Mouse (Mus musculus): Measurements from ENCODE around the gene Tmem178.

The Tmem178 gene

DNA sequence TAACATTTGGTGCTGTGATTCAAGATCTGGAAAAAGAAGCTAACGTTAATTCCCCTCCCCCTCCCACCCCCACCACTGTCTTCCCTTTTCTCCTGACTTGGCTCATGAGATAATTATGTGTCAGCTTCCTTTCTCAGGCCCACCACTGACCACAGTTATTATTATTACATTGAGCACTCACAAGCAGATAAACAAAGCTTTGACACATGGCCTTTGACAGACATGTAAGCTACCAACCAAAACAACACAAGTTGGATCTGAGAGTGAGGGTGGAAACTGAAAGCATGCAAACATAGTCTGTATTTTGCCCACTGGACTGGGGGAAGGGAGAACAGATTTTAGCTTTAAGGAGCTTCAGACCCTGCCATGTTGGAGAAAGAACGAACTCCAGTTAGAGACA lies 52.8 kb downstream of the Tmem178 start:
- no peak for DNase-seq (ENCODE audit: low read depth)

DNA sequence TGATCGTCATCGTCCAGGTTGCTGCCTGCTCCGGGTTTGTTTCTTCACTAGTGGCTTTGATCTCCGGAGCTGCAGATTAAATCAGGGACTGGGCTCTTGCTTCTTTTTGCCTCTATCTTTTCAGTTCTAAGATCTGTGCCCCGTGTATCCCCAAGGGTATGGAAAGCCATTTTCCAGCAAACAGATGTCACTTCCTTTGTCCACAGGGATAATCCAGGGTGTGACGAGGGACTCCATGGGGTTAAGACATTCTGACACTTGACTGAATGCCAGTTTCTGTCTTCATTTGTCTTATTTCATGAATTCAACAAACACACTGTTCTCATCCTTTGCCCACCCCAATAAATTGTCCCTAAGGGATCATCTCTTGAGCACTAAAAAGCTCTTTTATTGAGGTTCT lies 54.5 kb downstream of the Tmem178 start:
- no peak for DNase-seq (ENCODE audit: low read depth)

DNA sequence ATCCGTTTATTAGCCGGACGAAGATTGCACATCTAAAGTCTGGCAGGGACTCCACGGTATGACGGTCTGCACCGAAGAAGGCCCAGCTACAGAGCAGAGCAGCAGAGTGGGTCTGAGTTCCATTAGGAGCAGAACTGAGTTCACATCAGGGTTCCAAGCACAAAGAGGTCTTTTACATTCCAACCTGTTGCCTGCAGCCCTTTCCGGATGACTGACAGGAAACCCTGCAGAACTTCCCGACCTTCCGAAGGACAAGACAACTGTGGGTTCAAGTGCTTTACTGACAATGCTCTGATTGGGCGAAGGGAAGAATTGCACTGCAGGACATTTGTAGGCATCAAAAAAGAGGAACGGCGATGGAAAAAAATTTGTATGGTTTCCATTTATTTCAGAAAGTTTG lies 56.6 kb downstream of the Tmem178 start:
- DNase-seq (ENCODE audit: low read depth): no peak

DNA sequence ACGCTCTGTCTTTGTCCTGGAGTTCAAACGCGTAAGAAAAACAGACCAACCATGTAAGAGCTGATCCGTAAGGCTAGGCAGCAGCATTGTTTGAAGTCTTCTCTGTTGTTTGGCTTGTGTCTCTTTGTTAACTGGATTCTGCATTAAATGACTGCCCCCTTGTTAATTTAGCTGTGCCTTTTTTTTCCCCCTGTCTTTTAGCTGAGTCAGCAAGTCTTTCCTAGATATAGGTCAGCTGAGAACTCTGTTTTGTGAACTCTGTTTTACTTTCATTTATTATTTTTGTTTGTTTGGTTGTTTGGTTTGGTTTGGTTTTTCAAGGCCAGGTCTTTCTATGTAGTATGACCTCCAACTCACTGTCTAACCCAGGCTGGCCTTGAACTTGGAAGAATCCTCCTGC lies 57.2 kb downstream of the Tmem178 start:
- no peak for DNase-seq (ENCODE audit: low read depth)

DNA sequence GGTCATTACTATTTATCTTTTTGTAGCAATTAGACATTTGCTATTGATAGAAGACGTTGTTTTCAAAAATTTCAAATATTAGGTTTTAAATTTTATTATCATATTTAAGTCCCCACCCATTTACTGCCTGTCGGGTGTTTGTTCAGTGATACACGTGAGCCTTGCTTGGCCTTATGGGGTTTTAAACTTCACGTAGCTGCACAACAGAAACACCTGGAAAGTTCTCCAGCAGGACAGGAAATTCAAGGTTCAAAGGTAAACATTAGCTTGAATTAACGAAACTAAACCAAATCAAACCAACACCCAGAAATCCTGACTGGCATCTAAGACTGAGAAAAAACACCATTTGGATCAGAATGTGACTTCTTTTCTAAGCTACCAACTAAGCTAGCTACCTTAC lies 57.7 kb downstream of the Tmem178 start:
- no peak for DNase-seq (ENCODE audit: low read depth)

DNA sequence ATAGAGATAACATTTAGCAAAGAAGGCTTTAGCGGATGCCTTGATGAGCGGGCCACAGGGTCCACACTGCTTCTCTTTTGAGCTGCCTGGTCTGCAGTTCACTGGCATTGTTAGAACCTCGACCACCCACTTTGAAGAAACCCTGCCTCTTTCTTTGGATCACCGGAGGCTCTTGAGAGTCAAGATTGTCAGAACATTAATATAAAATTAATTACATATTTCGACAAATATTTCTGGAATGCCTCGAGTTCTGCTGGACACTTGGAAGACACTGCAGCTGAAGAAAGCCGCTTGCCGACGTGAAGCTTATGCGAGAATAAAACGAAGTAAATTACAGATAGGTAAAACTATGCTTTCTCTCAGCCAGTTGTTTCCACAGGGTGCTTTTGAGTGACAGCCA lies 60.0 kb downstream of the Tmem178 start:
- DNase-seq (ENCODE audit: low read depth): no peak

DNA sequence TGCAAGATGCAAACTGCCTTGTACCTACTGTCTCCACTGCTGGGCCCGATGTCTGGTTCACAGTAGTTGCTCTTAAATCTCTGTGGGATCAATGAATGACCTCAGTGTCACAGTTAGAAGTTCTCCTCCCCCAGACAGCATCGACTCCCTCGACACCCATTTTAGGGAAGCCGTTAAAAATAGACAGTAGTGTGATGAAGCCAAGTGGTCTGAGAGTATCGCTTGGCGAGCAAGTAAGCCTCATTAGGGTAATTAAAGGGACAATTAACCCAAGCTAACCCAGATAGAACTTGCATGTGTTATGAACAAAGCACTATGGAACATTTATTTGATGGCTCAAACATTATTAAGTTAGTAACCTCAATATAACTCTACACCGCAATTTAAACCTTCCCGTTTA lies 60.9 kb downstream of the Tmem178 start:
- no peak for DNase-seq (ENCODE audit: low read depth)

DNA sequence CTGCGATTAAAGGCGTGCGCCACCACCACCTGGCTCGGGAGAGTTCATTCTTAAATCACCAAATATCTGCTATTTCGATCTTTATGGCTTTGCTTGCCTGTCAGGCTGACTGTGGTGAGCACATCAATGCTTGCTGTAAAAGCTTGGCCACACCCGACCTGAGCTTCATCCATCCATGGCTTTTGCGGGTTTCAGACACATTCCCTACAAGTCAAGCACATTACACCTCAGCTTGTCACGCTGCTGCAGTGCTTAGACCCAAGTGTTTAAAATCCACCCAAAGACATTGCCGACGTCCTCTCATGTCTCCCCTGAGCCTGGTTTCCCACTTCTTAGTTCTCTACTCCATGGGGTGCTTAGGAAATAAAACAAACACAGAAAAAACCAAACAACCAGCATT lies 64.7 kb downstream of the Tmem178 start:
- no peak for DNase-seq (ENCODE audit: low read depth)

DNA sequence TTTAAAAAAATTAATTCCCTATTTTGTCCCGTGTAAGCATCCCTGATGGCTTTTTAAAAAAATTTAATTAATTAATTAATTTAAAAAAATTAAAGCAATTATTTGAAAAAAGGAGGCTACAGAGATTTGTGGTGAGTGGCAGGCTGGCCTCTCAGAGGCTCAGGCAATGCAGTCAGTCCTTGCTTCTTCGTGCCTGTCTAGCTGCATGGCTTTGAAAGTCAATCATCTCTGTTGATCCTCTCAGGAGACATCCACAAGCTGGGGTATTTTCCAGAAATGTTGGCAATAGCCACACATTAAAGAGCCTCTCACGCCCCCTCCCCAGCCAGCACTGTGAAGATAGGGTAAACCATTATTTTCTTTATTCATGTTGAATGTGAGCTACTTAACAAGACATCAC lies 65.8 kb downstream of the Tmem178 start:
- DNase-seq (ENCODE audit: low read depth): no peak

DNA sequence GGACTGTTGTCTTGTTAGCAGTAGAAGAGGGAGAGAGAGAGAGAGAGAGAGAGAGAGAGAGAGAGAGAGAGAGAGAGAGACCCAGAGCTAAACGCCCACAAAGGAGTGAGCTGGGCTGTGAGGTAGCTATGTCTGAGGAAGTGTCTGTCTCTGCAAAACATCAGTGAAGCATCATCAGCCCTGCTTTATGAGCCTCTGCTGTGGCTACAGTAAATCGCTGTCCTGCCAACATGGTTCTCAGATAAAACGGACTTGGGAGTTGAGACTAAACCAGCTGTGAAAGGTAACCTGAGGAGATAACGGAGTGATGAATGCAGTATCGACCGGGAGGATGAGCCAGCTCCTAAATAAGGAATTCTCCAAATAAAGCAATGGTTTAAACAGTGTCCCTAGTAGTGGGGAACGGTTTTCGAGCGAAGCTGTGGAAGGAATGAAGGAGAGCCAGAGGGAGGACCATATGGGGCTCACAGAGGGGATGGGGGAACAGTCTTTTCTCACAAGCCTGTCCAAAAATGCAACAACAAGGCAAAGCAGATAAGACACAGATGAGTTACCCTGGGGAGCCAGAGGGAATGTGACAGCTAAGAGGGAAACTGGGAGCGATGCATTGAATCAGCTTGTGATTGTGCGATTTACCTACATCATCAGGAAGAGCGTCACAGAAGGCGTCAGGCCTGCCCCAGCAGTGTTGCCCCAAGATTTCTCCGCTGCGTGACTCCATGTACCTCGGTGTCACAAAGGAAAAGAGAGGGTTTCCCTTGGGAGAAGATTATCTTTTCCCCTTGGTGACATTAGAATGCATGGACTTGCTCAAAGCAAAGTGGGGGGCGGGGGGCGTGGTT lies 66.6 kb downstream of the Tmem178 start:
- no peak for DNase-seq (ENCODE audit: low read depth)

DNA sequence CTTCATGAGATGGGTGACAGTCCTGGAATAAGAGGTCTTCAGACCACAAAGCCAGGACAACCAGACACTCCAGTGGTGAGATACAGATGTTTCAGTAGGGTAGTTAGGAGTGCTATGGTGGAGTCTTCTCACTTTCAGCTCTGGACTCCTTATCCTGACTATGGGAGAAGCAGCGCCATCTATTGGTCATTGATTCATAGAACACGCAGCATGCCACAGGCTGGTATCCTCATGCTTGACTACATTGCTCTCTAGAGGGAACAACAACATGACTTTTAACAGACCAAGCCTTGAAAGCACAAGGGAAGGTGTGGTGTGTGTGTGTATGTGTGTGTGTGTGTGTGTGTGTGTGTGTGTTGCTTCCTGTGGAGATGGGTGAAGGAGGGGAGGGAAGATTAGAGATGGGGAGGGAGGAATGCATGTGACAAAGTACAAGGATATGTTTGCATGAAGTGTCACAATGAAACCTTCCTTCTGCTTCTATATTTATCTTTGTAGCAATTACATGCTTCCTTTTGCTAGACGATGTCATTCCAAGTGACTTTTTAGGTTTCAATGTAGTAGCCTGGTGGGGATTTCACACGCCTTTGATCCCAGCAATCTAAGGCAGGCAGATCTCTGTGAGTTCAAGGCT lies 71.5 kb downstream of the Tmem178 start:
- DNase-seq (ENCODE audit: low read depth): peak; percentile 50

DNA sequence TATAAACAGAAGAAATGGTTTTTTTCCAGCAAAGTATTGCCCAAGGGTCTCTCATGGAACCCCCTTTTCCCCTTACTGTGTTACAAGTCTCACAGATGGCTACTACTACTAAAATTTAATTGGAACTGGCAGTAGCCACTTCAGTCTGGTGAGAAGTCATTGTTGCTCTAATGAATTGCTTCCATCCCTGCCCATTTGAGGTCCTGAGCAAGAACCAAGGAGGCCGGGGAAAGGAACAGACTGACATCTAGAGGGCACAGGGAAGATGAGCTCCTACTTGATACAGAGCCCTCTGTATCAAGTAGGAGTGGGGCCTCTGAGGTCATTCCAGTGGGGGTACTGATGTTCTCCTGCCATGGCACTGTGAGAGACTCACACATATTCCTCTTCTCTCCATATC lies 72.7 kb downstream of the Tmem178 start:
- no peak for DNase-seq (ENCODE audit: low read depth)

DNA sequence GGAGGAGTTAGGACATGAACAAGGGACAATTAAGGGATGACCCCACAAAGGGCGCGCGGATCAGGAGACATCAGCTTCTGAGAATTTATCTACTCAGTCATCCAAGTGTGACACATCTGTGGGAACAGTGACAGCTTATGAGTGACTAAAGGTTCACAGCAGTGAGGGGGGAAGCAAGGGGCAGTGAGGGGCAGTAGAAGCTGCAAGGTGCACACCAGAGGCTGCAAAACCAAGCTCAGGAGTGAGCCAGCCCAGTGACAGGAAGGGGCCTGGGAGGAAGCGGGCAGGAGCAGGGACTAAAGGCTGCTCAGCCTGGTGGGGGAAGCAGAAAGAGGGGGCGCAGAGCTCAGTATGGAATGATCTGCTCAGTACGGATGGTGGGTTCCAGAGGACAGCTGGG lies 82.9 kb downstream of the Tmem178 start:
- DNase-seq (ENCODE audit: low read depth): no peak

DNA sequence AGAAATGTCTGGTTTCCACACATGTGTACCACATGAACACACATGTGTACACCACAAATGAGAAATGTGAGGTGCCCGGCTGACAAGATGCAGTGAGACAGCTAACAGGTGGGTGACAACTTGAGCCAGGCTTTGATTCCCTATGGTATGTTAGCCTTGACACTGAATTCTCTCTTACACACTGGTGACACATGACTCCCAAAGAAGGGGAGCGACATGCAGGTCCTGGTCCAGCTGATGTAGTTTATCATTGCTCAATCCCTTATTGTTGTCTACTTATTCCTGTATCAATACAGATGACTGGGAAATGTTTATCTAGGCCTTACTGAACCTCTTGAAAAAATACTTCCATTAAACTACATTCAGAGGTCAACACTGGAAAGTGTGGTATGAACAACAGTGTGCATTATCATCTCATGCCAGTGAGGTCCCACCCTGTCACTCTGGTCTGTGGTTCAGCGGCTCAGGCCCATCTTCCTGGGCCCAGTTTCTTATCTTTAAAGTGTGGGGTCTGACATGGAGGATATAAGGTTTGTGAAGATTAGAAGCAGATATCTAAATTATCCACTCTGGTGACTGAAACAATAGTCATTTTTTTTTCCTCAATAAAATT lies 87.5 kb downstream of the Tmem178 start:
- no peak for DNase-seq (ENCODE audit: low read depth)

DNA sequence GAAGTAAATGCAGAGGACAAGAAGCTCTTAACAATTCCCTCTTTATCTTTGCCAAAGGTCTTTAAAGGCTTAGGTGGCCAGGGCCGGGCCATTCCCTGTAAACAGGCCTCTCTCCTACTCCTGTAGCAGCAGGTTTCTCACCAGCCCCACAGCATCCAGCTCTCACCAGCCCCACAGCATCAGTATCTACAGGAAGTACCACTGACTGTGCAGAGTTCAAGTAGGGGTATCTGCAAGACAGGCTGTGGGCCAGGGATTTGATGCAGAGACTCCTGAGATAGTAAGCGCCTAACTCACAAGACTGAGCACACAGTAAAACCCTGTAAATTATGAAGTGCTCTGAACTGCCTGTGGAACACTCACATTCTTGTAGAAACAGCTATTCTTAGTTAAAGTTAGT lies 88.5 kb downstream of the Tmem178 start:
- DNase-seq (ENCODE audit: low read depth): no peak

DNA sequence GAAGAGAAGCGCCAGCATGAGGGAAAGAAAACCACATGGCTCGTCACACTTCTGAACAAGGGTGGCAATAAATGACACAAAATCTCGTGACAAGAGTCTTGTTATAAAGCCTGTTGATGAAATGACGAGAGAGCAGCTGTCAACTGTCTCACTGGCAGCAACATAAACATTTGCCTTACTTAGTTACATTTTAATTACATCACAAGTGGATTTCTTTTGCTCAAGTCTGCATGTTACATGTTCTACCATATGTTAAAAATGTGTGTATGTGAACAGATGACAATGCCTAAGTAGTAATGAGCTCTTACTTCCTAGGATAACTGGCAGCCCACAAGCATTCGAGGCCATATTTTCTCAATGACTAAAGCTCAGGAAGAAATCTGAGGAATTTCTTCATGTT lies 90.9 kb downstream of the Tmem178 start:
- DNase-seq (ENCODE audit: low read depth): no peak

DNA sequence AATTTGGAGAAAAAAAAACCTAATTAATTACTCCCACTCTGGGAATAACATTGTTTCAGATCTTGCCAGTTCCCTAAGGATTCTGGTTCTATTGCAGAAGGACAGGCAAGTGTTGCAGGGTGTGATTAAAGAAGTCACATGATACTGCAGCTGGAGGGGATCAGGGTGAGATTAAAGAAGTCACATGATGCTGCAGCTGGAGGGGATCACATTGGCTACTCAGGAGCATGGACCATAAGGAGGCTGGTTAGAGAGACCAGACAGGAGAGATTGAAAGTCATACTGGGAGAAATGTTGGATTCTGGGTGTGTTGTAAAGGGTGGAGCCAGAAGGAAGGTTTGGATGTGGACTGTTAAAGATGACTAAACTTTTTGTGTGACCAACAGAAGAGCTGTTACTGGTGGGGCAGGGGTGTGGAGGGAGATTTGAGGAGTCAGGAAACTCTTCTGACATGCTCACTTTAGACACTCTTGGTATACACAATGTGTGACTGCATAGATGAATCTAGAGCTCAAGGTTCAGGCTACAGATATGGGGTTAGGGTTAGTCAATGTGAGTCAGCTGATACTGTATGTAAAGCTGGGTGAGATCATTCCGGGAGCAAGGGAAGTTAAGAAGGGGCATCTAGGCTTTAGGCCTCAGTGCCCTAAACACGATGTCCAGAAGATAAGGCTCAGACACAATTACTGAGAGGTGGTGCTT lies 94.4 kb downstream of the Tmem178 start:
- no peak for DNase-seq (ENCODE audit: low read depth)

DNA sequence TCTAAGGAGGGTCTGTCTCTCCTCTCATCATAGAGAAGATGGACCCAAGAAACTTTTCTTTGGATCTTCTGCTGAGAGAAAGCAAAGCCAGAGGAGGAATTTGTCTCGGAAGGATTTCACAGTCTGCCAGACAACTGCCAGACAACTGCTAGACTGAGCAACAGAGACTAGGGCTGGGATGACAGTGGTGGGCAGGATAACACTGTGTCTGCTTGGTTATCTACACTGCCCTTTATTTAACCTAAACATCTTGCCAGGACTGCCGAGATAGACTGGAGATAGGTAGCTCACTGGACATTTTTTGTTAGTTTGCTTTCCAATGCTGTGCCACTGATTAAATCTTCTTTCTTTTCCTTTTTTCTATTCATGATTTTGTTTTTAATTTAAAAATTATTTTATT lies 97.2 kb downstream of the Tmem178 start:
- no peak for DNase-seq (ENCODE audit: low read depth)

DNA sequence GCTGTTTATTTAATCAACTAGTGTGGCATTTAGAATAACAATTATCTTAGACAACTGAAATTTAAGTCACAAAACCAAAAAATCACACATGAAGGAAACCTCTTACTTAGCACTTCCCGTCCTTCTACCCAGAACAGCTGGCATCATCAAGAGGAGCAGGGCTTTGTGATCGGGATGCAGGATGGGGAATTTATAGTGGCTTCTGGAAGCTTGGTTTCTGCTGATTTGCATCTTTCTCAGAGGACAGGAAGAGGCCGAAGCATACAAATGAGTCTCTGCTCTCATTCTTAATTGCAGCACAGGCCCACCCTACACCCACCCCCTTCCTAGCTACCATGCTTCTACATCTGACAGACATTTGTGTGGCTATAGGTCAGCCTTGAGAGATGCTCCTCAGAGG lies 99.9 kb downstream of the Tmem178 start:
- no peak for DNase-seq (ENCODE audit: low read depth)

DNA sequence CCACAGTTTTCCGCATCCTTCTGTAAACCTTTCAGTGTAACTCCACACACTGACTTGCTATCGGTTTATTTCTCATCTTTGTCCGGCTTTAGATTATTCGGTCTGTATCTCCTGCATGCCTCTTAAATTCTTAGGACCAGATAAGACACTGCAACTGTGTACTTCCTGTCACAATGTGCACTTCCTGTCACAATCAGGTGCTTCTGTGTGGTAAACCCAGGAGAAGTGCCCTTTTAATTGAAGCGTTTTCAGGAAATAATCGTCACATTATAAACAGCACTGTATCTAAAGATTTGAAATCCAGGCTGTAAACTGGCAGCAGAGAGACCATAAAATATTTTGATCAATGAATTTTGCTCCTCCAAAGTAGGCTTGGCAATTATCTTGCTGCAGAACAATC lies 100.7 kb downstream of the Tmem178 start:
- DNase-seq (ENCODE audit: low read depth): no peak

DNA sequence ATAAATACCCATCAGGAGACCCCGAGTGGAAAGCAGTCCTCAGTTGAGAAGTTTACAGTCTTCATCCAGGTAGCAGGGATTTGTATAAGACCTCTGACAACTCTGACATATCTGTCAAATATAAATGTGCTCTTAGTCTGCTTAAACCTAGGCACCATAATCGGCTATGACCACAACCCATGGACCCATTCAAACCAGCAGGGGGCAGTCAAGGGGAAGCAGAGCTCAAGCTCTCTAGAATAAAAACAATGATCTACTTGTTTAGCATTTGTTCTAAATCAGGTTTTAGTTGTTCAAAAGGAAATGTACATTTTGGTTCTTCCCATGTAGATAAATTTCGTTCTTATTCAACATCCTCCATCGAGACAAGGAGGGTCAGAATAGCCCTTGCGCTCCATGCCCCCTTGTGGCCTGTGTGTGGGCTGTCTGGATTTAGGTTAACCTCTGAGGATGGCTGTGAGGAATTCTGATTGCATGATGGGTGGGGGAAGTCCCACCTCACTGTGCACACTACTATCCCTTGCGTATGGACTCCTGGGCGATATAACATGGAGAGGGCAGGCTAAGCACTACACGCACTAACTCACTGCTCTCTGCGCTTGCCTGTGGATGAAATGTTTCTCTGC lies 101.2 kb downstream of the Tmem178 start:
- no peak for DNase-seq (ENCODE audit: low read depth)

DNA sequence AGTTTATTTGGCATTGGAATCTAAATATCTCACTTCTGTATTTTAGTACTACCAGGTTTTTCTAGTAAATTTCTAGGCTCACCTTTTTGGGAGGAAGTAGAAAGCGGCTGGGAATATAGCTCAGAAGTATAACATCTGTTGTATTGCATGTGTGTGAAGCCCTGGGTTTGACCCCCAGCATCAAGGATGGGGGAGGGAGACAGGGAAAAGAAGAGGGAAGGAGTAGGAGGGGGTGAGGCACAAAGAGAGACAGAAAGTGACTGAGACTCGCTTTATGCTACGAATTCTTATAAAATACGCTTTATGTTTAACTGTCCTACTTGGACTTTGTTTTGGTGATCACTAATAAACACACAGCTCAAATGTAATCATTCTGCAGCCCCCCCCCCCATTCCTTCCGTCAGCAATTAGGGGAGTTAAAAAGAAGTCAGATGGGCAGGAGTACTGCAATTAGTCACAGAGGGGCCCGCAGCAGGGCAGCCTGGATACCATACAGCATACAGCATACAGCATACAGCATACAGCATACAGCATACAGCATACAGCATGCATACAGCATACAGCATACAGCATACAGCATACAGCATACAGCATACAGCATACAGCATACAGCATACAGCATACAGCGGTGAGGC lies 103.6 kb downstream of the Tmem178 start:
- DNase-seq (ENCODE audit: low read depth): no peak

Data from fibroblast of lung, adult 2 months (primary cell).